Mouse (Mus musculus): Measurements from ENCODE around the gene Poc1a. TPM values are rescaled to one million over a fixed set of nuclear protein-coding genes. Genes with fewer than 3 reads are reported as not detected.

The Poc1a gene
- polyA plus RNA-seq, 1 experiment from 2014 or later, result 13.5 TPM

- no peak overlapping the region for H3K4me3 ChIP-seq (replicated peaks)
- H3K9me3 ChIP-seq, result no peaks in the 10 kb centered on the region
- no peak overlapping the region; the same call in 1 of the 2 replicates for H3K9ac ChIP-seq (replicated peaks)
- H3K36me3 ChIP-seq, result peaks cover 59% of the 10 kb centered on the region
- ATAC-seq, result no peak
- WGBS, result 86% methylated on average over 19 of the region's 19 CpGs
- no peaks in the 10 kb centered on the region for H3K27me3 ChIP-seq
- no peak overlapping the region for H3K4me2 ChIP-seq (replicated peaks)
- peaks cover 15% of the 10 kb centered on the region for H3K4me1 ChIP-seq (replicated peaks)
- no peak overlapping the region for H3K27ac ChIP-seq
These were observed 37.9 kb upstream of the Poc1a start for GRCm38 (mm10) chr9:106242813-106243488.

GRCm38 (mm10) chr9:106249550-106249949 lies 31.3 kb upstream of the Poc1a start:
- H3K4me1 ChIP-seq (replicated peaks), result peaks cover 36% of the 10 kb centered on the region
- no peak overlapping the region for H3K4me3 ChIP-seq (replicated peaks)
- H3K9me3 ChIP-seq, result no peaks in the 10 kb centered on the region
- no peak for ATAC-seq
- H3K27ac ChIP-seq, result no peak overlapping the region
- H3K4me2 ChIP-seq (replicated peaks), result no peak overlapping the region
- H3K9ac ChIP-seq (replicated peaks), result no peak overlapping the region
- no peaks in the 10 kb centered on the region for H3K27me3 ChIP-seq
- H3K36me3 ChIP-seq, result peaks cover 4% of the 10 kb centered on the region; the same call in 1 of the 2 replicates
- 94% methylated on average over 11 of the region's 11 CpGs for WGBS

GRCm38 (mm10) chr9:106250245-106250644 lies 30.6 kb upstream of the Poc1a start:
- 65% methylated on average over 4 of the region's 4 CpGs for WGBS

GRCm38 (mm10) chr9:106251066-106251465 lies 29.8 kb upstream of the Poc1a start:
- 81% methylated on average over 8 of the region's 8 CpGs for WGBS
- no peak for ATAC-seq
- no peak overlapping the region for H3K4me2 ChIP-seq (replicated peaks)

More at GRCm38 (mm10) chr9:106250245-106250644, 30.6 kb upstream of the Poc1a start:
- Histone ChIP-seq H3K27ac (no peak overlapping the region), H3K27me3 (no peaks in the 10 kb centered on the region), H3K9ac (replicated peaks) (no peak overlapping the region), H3K4me3 (replicated peaks) (no peak overlapping the region), H3K4me2 (replicated peaks) (no peak overlapping the region), H3K36me3 (peaks cover 2% of the 10 kb centered on the region; the same call in 1 of the 2 replicates), H3K9me3 (no peaks in the 10 kb centered on the region), H3K4me1 (replicated peaks) (peaks cover 36% of the 10 kb centered on the region)
- ATAC-seq, result no peak

DNA sequence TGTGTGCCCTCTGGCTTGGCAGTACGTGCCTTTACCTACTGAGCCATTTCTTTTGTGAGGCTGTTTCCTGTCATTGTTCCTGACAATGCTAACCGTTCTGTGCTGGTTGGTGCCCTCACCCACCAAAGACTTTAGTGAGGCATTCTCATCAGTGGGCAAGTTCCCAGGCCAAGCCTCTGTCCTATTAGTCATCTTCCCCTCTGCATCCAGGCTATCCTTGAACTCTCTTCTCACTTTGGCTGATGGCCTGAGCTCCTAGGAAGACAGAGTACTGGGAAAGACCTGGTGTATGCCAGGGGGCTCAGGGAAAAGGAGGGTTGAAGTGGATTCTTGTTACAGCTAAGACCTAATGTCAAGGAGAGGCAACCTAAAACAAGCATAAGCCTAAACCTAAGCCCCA lies 26.9 kb upstream of the Poc1a start:
- H3K4me1 ChIP-seq (replicated peaks), result peaks cover 11% of the 10 kb centered on the region
- H3K9ac ChIP-seq (replicated peaks), result no peak overlapping the region
- no peaks in the 10 kb centered on the region for H3K9me3 ChIP-seq
- no peaks in the 10 kb centered on the region for H3K36me3 ChIP-seq
- no peak overlapping the region for H3K4me3 ChIP-seq (replicated peaks)
- H3K27me3 ChIP-seq, result no peaks in the 10 kb centered on the region
- WGBS, result 89% methylated on average over 2 of the region's 2 CpGs
- H3K4me2 ChIP-seq (replicated peaks), result no peak overlapping the region
- no peak overlapping the region for H3K27ac ChIP-seq
- no peak for ATAC-seq

More at GRCm38 (mm10) chr9:106251066-106251465, 29.8 kb upstream of the Poc1a start:
- peaks cover 35% of the 10 kb centered on the region for H3K4me1 ChIP-seq (replicated peaks)
- H3K36me3 ChIP-seq, result no peaks in the 10 kb centered on the region
- no peak overlapping the region for H3K9ac ChIP-seq (replicated peaks)
- H3K4me3 ChIP-seq (replicated peaks), result no peak overlapping the region
- no peaks in the 10 kb centered on the region for H3K9me3 ChIP-seq
- H3K27ac ChIP-seq, result no peak overlapping the region
- H3K27me3 ChIP-seq, result no peaks in the 10 kb centered on the region

GRCm38 (mm10) chr9:106258412-106258811 lies 22.4 kb upstream of the Poc1a start:
- Histone ChIP-seq H3K4me1 (replicated peaks) (no peaks in the 10 kb centered on the region), H3K4me2 (replicated peaks) (no peak overlapping the region), H3K9me3 (no peaks in the 10 kb centered on the region), H3K4me3 (replicated peaks) (no peak overlapping the region), H3K9ac (replicated peaks) (no peak overlapping the region), H3K27me3 (no peaks in the 10 kb centered on the region), H3K27ac (no peak overlapping the region), H3K36me3 (no peaks in the 10 kb centered on the region)
- no peak for ATAC-seq
- 91% methylated on average over 4 of the region's 4 CpGs for WGBS

- no peaks in the 10 kb centered on the region for H3K36me3 ChIP-seq
- no peak for ATAC-seq
- H3K27me3 ChIP-seq, result no peaks in the 10 kb centered on the region
- H3K9ac ChIP-seq (replicated peaks), result no peak overlapping the region
- WGBS, result 68% methylated on average over 5 of the region's 5 CpGs
- H3K27ac ChIP-seq, result no peak overlapping the region
- H3K4me1 ChIP-seq (replicated peaks), result no peaks in the 10 kb centered on the region
- no peak overlapping the region for H3K4me2 ChIP-seq (replicated peaks)
- H3K4me3 ChIP-seq (replicated peaks), result no peak overlapping the region
- H3K9me3 ChIP-seq, result no peaks in the 10 kb centered on the region
These were observed 21.9 kb upstream of the Poc1a start for GRCm38 (mm10) chr9:106258990-106259389.

DNA sequence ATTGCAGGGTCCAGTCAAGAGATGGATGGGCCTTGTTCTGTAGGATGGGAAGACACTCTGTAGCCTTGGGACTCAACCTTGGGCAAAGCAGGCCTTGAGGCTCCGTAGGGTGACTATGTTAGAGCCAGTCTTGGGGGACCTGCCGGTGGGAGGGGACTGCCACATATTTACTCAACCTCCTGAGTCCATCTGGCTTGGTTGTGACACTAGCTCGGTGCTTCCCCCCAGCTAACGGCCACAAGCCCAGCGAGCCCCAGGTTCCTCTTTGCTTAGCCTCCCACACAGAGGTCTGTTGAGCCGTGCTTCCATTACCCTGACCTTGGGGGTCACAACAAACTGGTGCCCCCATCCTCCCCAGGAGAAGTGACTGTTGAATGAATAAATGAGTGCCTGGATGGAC lies 19.8 kb upstream of the Poc1a start:
- Histone ChIP-seq H3K4me2 (replicated peaks) (no peak overlapping the region), H3K4me1 (replicated peaks) (no peaks in the 10 kb centered on the region), H3K4me3 (replicated peaks) (no peak overlapping the region), H3K36me3 (no peaks in the 10 kb centered on the region), H3K9ac (replicated peaks) (no peak overlapping the region), H3K27me3 (no peaks in the 10 kb centered on the region), H3K9me3 (no peaks in the 10 kb centered on the region), H3K27ac (no peak overlapping the region)
- ATAC-seq, result no peak
- 91% methylated on average over 6 of the region's 6 CpGs for WGBS

DNA sequence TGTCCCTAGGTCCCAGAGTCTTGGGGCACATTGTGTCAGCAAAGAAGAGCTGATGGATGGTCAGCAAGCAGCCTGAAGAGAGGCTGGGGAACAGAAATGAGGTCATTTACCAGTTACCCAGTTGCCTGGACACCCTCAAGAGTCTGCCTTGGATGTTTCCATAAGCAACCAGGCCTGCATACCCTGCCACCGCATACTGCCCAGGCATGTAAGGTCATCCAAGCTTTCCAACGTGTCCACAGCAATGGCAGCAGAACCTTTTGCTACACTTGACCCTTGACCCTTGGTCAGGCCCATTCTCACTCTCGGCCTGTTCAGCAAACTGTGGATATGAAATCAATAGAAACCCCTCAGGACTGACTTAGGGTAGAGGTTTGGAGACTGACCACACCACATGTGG lies 19.4 kb upstream of the Poc1a start:
- no peaks in the 10 kb centered on the region for H3K4me1 ChIP-seq (replicated peaks)
- ATAC-seq, result no peak
- no peaks in the 10 kb centered on the region for H3K27me3 ChIP-seq
- H3K4me2 ChIP-seq (replicated peaks), result no peak overlapping the region
- H3K4me3 ChIP-seq (replicated peaks), result no peak overlapping the region
- H3K9ac ChIP-seq (replicated peaks), result no peak overlapping the region
- no peaks in the 10 kb centered on the region for H3K9me3 ChIP-seq
- WGBS, result 79% methylated on average over 3 of the region's 3 CpGs
- H3K36me3 ChIP-seq, result no peaks in the 10 kb centered on the region
- H3K27ac ChIP-seq, result no peak overlapping the region

- H3K4me2 ChIP-seq (replicated peaks), result no peak overlapping the region
- H3K27ac ChIP-seq, result no peak overlapping the region
- H3K9me3 ChIP-seq, result no peaks in the 10 kb centered on the region
- H3K4me3 ChIP-seq (replicated peaks), result no peak overlapping the region
- 84% methylated on average over 3 of the region's 3 CpGs for WGBS
- no peaks in the 10 kb centered on the region for H3K4me1 ChIP-seq (replicated peaks)
- ATAC-seq, result no peak
- H3K36me3 ChIP-seq, result no peaks in the 10 kb centered on the region
- H3K9ac ChIP-seq (replicated peaks), result no peak overlapping the region
- H3K27me3 ChIP-seq, result no peaks in the 10 kb centered on the region
These were observed 18.8 kb upstream of the Poc1a start for GRCm38 (mm10) chr9:106262075-106262474.

DNA sequence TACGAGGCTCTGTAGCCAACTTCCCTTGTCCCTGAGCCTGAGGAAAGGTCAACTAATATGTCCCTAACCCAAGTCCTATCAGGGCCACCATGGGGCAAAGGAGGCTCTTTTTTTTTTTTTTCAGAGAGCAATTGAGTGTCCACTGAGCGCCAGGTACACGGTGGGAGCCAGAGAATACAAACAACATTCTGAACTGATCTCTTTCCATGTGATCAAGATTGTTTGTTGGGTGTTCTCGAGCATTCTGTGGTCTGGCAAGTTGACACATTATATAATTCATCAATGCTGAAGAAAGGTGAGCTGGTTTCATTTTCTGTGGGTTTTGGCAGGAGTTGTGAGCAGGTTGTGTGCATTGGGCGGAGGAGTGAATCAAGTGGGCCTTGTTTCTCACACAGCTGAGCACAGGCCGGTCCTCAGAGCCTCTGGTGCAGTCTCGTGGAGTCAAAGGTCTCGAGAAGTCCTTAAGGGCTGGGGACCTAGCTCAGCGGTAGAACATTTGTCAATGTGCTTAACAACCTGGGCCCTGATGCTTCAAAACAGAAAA lies 17.4 kb upstream of the Poc1a start:
- H3K27ac ChIP-seq, result no peak overlapping the region
- no peaks in the 10 kb centered on the region for H3K36me3 ChIP-seq
- H3K9me3 ChIP-seq, result no peaks in the 10 kb centered on the region
- peaks cover 2% of the 10 kb centered on the region; the same call in 1 of the 2 replicates for H3K4me1 ChIP-seq (replicated peaks)
- 84% methylated on average over 9 of the region's 9 CpGs for WGBS
- no peak overlapping the region for H3K9ac ChIP-seq (replicated peaks)
- H3K4me3 ChIP-seq (replicated peaks), result no peak overlapping the region
- ATAC-seq, result no peak
- no peaks in the 10 kb centered on the region for H3K27me3 ChIP-seq
- no peak overlapping the region for H3K4me2 ChIP-seq (replicated peaks)

DNA sequence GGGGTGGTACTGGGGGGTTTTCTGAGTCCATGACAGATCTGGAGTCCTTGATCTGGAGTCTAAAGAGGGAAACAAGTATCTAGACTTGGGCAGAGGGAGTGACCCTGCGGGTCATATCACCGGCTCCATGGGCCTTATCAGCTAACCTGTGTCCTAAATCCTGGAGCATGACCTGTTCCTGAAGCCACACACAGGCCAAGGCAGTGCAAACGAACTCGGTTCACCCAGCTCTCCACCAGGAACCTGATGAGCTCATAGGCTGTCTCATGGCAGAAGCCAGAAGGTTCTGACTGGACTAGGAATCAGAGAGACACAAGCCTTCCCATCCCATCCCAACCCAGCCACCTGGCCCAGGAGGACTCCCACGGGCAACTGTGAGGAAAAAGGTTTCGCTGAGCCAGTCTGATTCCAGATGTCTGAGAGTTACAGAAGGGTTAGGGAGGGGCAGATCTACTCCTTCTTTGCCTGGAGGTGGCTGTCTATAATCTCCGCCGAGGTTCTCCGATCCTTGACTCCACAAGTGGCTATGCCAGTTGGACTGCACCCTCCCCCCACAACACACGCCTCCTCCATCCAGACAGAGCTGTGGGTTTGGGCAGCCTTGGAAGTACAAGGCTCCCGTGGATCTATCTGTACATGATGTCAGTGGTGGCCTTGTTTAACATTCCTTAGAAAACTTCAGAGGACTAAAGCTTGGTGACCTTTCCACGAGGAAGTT lies 15.3 kb upstream of the Poc1a start:
- Histone ChIP-seq H3K4me1 (replicated peaks) (peaks cover 21% of the 10 kb centered on the region), H3K9ac (replicated peaks) (no peak overlapping the region), H3K36me3 (no peaks in the 10 kb centered on the region), H3K27me3 (no peaks in the 10 kb centered on the region), H3K27ac (no peak overlapping the region), H3K4me3 (replicated peaks) (no peak overlapping the region), H3K9me3 (no peaks in the 10 kb centered on the region), H3K4me2 (replicated peaks) (no peak overlapping the region)
- no peak for ATAC-seq
- 86% methylated on average over 12 of the region's 12 CpGs for WGBS
